Mouse (Mus musculus) cerebellum, postnatal 10 days (tissue): ENCODE results near the gene Gm10681.
"Not testable (repeated sequence)": the region's sequence is repeated elsewhere in the genome, so short reads cannot be mapped to it uniquely, and the experiment has no call there.

Experiments
- DNase-seq, 2 experiments: peaks; one replicate each; pipeline ENCODE4 v3.0.0; 2021; ENCODE audit warnings: mixed read lengths in 2 of 2

The Gm10681 gene

GRCm38 (mm10) chr3:98507229-98507628 lies 81.4 kb downstream of the Gm10681 start:
- DNase-seq: not testable (repeated sequence)
